Mouse (Mus musculus): ENCODE results near the gene Vps18. TPM values are rescaled to one million over a fixed set of nuclear protein-coding genes. Genes with fewer than 3 reads are reported as not detected.

The Vps18 gene
- polyA plus RNA-seq, 1 experiment from 2014 or later: 6.6 TPM

- Histone ChIP-seq H3K27me3 (0 out of 2 replicates have a peak, but pooled peaks cover 3% of the 10 kb centered on the region), H3K4me2 (no peak overlapping the region), H3K27ac (no peak overlapping the region), H3K9me3 (replicated peaks) (no peaks in the 10 kb centered on the region), H3K9ac (no peak overlapping the region), H3K4me1 (replicated peaks) (no peaks in the 10 kb centered on the region; the same call in 1 of the 2 replicates), H3K4me3 (replicated peaks) (no peak overlapping the region), H3K36me3 (no peaks in the 10 kb centered on the region)
- WGBS (ENCODE audit: insufficient replicate concordance): 59% methylated on average over 2 of the region's 2 CpGs
- DNase-seq (no peak), ATAC-seq (ENCODE audit: low read depth) (no peak)
Measured at GRCm38 (mm10) chr2:119261326-119261725, 27.2 kb upstream of the Vps18 start.

GRCm38 (mm10) chr2:119262978-119263377 is 25.6 kb upstream of the Vps18 start:
- DNase-seq (no peak), ATAC-seq (ENCODE audit: low read depth) (no peak)
- Histone ChIP-seq H3K4me3 (replicated peaks) (no peak overlapping the region), H3K27ac (no peak overlapping the region), H3K4me2 (0 out of 2 replicates have a peak overlapping the region, but pooled peaks have one; percentile 1), H3K27me3 (peaks cover 6% of the 10 kb centered on the region; the same call in 1 of the 2 replicates), H3K4me1 (replicated peaks) (no peaks in the 10 kb centered on the region; the same call in 1 of the 2 replicates), H3K9ac (no peak overlapping the region), H3K9me3 (replicated peaks) (no peaks in the 10 kb centered on the region), H3K36me3 (no peaks in the 10 kb centered on the region)
- 18% methylated on average over 8 of the region's 8 CpGs for WGBS (ENCODE audit: insufficient replicate concordance)

DNA sequence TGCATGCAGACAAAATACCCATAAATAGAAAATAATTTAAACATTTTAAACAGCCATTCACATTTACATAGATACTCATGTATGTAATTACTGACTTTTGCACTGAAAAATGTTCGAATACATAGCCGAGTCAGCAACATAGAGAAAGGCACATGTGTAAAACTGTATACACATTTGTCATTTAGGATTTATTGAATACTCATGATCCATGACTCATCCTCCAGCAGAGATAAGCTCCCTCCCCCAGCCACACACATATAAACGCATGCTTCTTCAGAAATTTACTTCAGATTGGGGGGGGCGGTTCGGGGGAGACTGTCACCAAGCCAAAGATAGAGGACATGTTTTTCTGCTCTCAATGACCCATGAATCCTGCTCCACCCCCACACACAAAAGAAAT is 24.7 kb upstream of the Vps18 start:
- H3K27ac ChIP-seq: no peak overlapping the region
- 53% methylated on average over 5 of the region's 5 CpGs for WGBS (ENCODE audit: insufficient replicate concordance)
- no peak overlapping the region for H3K4me3 ChIP-seq (replicated peaks)

GRCm38 (mm10) chr2:119270286-119270642 is 18.3 kb upstream of the Vps18 start:
- Histone ChIP-seq H3K9ac (0 out of 2 replicates have a peak overlapping the region, but pooled peaks have one; percentile 61), H3K36me3 (no peaks in the 10 kb centered on the region), H3K27ac (no peak overlapping the region), H3K4me1 (replicated peaks) (peaks cover 10% of the 10 kb centered on the region), H3K27me3 (peaks cover 33% of the 10 kb centered on the region), H3K9me3 (replicated peaks) (no peaks in the 10 kb centered on the region), H3K4me3 (replicated peaks) (peak overlapping the region; percentile 60; the same call in 1 of the 2 replicates), H3K4me2 (peak overlapping the region; percentile 90)
- 53% methylated on average over 9 of the region's 9 CpGs for WGBS (ENCODE audit: insufficient replicate concordance)
- ATAC-seq (ENCODE audit: low read depth) (no peak), DNase-seq (no peak)

More for the DNA sequence above, 24.7 kb upstream of the Vps18 start:
- Histone ChIP-seq H3K9me3 (replicated peaks) (no peaks in the 10 kb centered on the region), H3K27me3 (peaks cover 11% of the 10 kb centered on the region), H3K4me2 (no peak overlapping the region), H3K36me3 (no peaks in the 10 kb centered on the region), H3K9ac (no peak overlapping the region), H3K4me1 (replicated peaks) (no peaks in the 10 kb centered on the region; the same call in 1 of the 2 replicates)
- no peak for ATAC-seq (ENCODE audit: low read depth)
- no peak for DNase-seq

DNA sequence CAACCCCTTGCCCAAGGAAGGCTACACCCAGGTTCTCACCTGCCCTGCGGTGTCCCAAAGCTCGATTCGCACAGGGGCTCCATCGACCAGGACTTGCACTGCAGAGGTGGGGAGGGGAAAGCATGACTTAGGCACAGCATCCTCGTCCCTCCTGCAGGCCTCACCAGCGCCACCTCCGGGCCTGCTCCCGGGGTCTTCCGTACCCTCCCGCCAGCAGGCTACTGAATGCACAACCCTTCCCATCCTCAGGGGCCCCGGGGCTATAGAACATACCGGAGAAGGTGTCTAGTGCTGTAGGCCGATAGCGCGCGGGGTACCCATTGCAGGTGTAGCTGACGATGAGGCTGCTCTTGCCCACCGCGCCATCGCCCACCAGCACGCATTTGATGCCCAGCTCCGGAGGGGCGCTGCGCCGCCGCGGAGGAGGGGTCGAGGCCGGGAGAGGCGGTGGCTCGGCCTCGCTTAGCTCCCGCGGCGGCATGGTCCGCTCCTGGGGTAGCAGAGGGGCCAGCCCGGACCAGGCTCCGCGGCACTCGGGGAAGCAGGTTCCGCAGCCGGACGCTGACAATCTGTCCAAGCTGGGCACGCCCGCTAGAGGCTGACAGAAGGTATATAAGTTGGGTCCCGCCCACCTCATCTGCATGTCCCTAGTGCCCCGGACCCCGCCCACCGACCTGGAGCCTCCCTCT is 17.8 kb upstream of the Vps18 start, which contains the start of gene Rhov:
TSS of gene Rhov (minus strand) at position 630 of the 689 bp plus-strand sequence.
- Histone ChIP-seq H3K4me1 (replicated peaks) (peaks cover 10% of the 10 kb centered on the region), H3K4me3 (replicated peaks) (peak within 1 kb of the TSS; percentile 60), H3K9me3 (replicated peaks) (no peaks in the 10 kb centered on the region), H3K36me3 (no peaks in the 10 kb centered on the region), H3K27me3 (peaks cover 33% of the 10 kb centered on the region), H3K9ac (peak within 1 kb of the TSS; percentile 61), H3K4me2 (peak within 1 kb of the TSS; percentile 90), H3K27ac (no peak within 1 kb of the TSS)
- peak; percentile 67 for DNase-seq
- peak; percentile 80 for ATAC-seq (ENCODE audit: low read depth)
- 2% methylated on average over 47 of the region's 49 CpGs for WGBS (ENCODE audit: insufficient replicate concordance)

DNA sequence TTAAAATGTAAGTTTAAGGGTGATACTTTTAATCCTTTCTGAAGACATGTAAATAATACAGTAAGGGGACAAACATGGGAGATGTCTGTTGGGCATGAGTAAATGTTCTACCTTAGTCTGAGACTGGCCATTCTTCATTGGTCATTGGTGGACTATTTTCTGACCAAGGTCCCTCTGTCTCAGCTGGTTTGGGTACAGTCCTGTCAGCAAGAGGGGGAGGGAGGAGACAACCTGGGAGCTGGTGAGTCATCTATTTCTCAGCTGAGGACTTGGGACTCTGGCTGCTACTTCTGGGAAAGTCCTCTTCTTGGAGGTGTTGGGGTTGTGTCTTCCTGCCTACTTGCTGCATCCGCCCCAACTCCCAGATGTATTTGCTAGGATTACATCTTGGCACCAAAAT is 14.4 kb upstream of the Vps18 start:
- Histone ChIP-seq H3K27ac (no peak overlapping the region), H3K36me3 (no peaks in the 10 kb centered on the region), H3K9me3 (replicated peaks) (no peaks in the 10 kb centered on the region), H3K9ac (no peak overlapping the region), H3K4me2 (no peak overlapping the region), H3K27me3 (peaks cover 19% of the 10 kb centered on the region), H3K4me1 (replicated peaks) (peaks cover 10% of the 10 kb centered on the region), H3K4me3 (replicated peaks) (no peak overlapping the region)
- ATAC-seq (ENCODE audit: low read depth): no peak
- no peak for DNase-seq
- WGBS (ENCODE audit: insufficient replicate concordance): 81% methylated on average over 1 of the region's 1 CpGs

DNA sequence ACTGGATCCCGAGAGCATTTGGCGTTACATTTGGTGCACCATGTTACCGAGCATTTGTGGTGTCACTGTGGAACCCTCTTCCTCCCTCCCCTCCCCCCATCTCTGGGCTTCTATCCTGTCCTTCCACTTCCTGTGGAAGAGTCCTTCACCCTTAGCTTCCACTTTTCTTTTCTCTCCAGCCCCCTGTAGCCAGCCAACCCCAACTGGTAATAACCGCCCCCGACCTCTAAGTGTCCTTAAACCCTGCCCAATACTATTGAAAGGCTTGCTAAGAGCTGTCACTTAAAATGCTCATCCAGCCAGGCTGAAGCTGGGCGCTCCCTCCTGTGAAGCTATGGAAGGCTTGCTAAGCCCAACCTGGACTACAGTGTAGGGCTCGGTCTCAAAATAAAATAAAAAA is 11.6 kb upstream of the Vps18 start:
- Histone ChIP-seq H3K9me3 (replicated peaks) (no peaks in the 10 kb centered on the region), H3K9ac (no peak overlapping the region), H3K36me3 (no peaks in the 10 kb centered on the region), H3K27ac (no peak overlapping the region), H3K4me1 (replicated peaks) (peaks cover 2% of the 10 kb centered on the region; the same call in 1 of the 2 replicates), H3K4me3 (replicated peaks) (no peak overlapping the region), H3K4me2 (no peak overlapping the region), H3K27me3 (no peaks in the 10 kb centered on the region)
- DNase-seq (no peak), ATAC-seq (ENCODE audit: low read depth) (no peak)
- 57% methylated on average over 7 of the region's 7 CpGs for WGBS (ENCODE audit: insufficient replicate concordance)

GRCm38 (mm10) chr2:119277810-119278209 is 10.7 kb upstream of the Vps18 start:
- 90% methylated on average over 23 of the region's 23 CpGs for WGBS (ENCODE audit: insufficient replicate concordance)
- H3K4me3 ChIP-seq (replicated peaks): no peak overlapping the region
- H3K4me2 ChIP-seq: no peak overlapping the region
- H3K27me3 ChIP-seq: no peaks in the 10 kb centered on the region
- DNase-seq (no peak), ATAC-seq (ENCODE audit: low read depth) (no peak)
- H3K36me3 ChIP-seq: no peaks in the 10 kb centered on the region
- no peak overlapping the region for H3K9ac ChIP-seq
- H3K4me1 ChIP-seq (replicated peaks): peaks cover 5% of the 10 kb centered on the region; the same call in 1 of the 2 replicates
- no peaks in the 10 kb centered on the region for H3K9me3 ChIP-seq (replicated peaks)
- H3K27ac ChIP-seq: no peak overlapping the region

DNA sequence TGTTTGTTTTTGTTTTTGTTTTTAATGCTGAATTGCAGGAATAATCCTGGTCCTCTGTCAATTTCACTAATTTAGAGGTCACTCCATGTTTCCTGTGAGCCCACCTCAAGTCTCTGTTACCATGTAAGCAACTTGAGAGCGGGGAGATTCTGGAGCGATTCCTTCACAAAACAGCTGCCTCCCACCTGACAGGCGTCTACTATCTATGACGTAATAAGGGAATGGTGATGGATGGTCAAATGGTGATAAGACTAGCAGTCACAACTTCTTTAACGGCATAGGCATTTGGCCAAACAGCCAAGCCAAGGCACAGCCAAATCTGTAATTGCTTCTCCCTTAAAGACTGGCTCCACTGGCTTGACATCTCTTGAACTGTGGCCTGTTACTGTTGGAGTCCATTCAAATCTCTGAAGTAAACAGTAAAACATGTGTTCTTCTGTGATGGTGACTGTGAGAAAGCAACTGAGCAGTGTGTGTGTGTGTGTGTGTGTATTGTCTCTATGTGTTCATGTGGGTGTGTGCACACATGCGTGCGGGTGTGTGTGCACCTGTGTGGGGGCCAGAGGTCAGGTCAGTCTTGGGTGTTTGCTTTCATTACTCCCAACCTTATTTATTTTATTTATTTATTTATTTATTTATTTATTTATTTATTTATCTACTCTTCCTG is 6.5 kb upstream of the Vps18 start:
- no peak overlapping the region for H3K27ac ChIP-seq
- ATAC-seq (ENCODE audit: low read depth) (no peak), DNase-seq (no peak)
- H3K4me2 ChIP-seq: no peak overlapping the region
- no peaks in the 10 kb centered on the region for H3K27me3 ChIP-seq
- H3K4me1 ChIP-seq (replicated peaks): peaks cover 5% of the 10 kb centered on the region; the same call in 1 of the 2 replicates
- WGBS (ENCODE audit: insufficient replicate concordance): 59% methylated on average over 7 of the region's 7 CpGs
- no peak overlapping the region for H3K4me3 ChIP-seq (replicated peaks)
- H3K36me3 ChIP-seq: no peaks in the 10 kb centered on the region
- no peaks in the 10 kb centered on the region for H3K9me3 ChIP-seq (replicated peaks)
- no peak overlapping the region for H3K9ac ChIP-seq

DNA sequence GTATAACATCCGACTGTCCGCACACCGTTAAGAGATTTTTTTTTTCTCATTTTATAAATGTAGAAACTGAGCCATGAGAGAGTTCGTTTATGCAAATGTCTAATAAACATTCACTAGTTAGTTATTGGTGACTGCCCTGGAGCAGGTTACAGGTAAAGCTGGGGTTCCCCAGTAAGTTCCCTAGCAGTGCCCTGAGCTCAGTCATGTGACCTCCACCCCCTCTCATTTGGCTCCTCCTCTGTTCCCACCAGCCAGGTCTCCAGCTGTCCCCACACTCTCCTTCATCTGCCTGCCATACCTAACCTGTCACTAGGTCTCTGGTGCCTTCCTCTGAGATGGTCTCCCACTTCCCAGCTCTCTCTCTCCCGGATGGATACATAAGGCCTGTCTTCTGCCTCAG is 1.2 kb upstream of the Vps18 start:
- Histone ChIP-seq H3K36me3 (peaks cover 19% of the 10 kb centered on the region), H3K4me2 (peak overlapping the region; percentile 93; the same call in 1 of the 2 replicates), H3K27ac (no peak overlapping the region), H3K4me1 (replicated peaks) (peaks cover 25% of the 10 kb centered on the region), H3K9ac (no peak overlapping the region), H3K27me3 (no peaks in the 10 kb centered on the region), H3K9me3 (replicated peaks) (no peaks in the 10 kb centered on the region), H3K4me3 (replicated peaks) (no peak overlapping the region)
- ATAC-seq (ENCODE audit: low read depth): no peak
- 86% methylated on average over 5 of the region's 5 CpGs for WGBS (ENCODE audit: insufficient replicate concordance)
- no peak for DNase-seq

DNA sequence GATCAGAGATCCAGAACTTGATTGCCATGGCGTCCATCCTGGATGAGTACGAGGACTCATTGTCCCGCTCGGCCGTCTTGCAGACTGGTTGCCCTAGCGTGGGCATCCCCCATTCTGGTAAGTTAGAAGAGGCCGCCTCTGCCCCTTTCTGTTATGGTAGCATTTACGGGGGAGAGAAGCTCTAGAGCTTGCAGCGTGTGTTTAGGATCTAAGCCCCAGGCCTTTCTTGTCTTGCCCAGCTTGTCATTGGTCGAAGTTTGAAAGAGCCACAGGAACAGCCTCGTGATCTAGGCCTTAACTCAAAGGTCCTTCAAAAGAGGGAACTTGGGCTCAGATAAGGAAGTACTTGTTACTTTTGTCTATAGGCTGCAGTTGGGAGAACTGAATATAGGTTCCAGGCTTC is 475 bp downstream of the Vps18 start:
- Histone ChIP-seq H3K27ac (peak overlapping the region; percentile 60), H3K9me3 (replicated peaks) (no peaks in the 10 kb centered on the region), H3K27me3 (no peaks in the 10 kb centered on the region), H3K4me3 (replicated peaks) (peak overlapping the region; percentile 75), H3K4me1 (replicated peaks) (peaks cover 25% of the 10 kb centered on the region), H3K4me2 (peak overlapping the region; percentile 93), H3K9ac (peak overlapping the region; percentile 84), H3K36me3 (peaks cover 36% of the 10 kb centered on the region)
- WGBS (ENCODE audit: insufficient replicate concordance): under 1% methylated on average over 11 of the region's 11 CpGs
- ATAC-seq (ENCODE audit: low read depth): no peak
- DNase-seq: no peak
